Comparison of ENCODE assay signal across 13 mouse cellular contexts in the genomic region with DNA sequence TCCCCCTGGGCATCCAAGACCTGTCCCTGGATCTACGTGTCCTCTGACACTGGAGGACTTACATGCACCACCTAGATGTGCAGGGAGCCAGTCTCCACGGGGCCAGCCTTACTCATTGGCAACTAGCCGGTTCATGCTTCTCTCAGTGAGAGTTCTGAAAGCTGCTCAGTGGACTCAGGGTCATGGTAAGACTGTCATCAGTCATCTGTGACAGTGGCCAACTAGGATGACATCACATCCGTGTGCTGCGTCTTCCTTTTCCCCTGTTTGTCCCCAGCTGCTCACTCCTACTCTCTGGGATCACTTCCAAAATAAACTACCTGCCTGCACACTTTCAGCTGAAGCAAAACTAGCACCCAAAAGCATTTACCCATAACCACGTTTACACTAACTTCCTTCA. TPM values are rescaled to one million over a fixed set of nuclear protein-coding genes. Genes with fewer than 3 reads are reported as not detected.
DNase-seq lines count a peak whose midpoint lies in the region; ATAC-seq lines count a peak whose summit lies in the region.
"Had no signal": no experiment of that assay in that cellular context is flagged by ENCODE, and none has a peak within 500 bp of the region (broad histone marks: within the 10 kb centered on the region; RNA-seq: fewer than 3 reads in every experiment).

No protein-coding gene starts in this region.

- H3K4me3 ChIP-seq in liver, embryonic 16.5 days (ENCODE audit: low read depth, low read length), result no peak overlapping the region
- H3K4me3 ChIP-seq in liver, embryonic 11.5 days (ENCODE audit: low read depth, low read length), result no peak overlapping the region
- no peak overlapping the region for H3K4me3 ChIP-seq in midbrain, embryonic 15.5 days
- H3K4me3 ChIP-seq: stomach, embryonic 15.5 days had no signal

- intact Hi-C loops in heart, postnatal 10 days (cut with DNase I), result no loop called here

- H3K27me3 ChIP-seq in liver, embryonic 16.5 days (ENCODE audit: control insufficient read depth, insufficient read depth, low read depth, low read length), result no peaks in the 10 kb centered on the region
- no peaks in the 10 kb centered on the region for H3K27me3 ChIP-seq in liver, embryonic 11.5 days (replicated peaks; ENCODE audit: control insufficient read depth, insufficient read depth, low read length)
- no peaks in the 10 kb centered on the region for H3K27me3 ChIP-seq in midbrain, embryonic 15.5 days (replicated peaks)
- H3K27me3 ChIP-seq: stomach, embryonic 15.5 days had no signal

- WGBS in liver, embryonic 16.5 days (ENCODE audit: insufficient replicate concordance), result 43% methylated on average over 6 of the region's 6 CpGs
- 65% methylated on average over 6 of the region's 6 CpGs for WGBS in liver, embryonic 11.5 days
- 83% methylated on average over 6 of the region's 6 CpGs for WGBS in midbrain, embryonic 15.5 days

- no peak for DNase-seq in liver, embryonic 11.5 days (ENCODE audit: low spot score)
- DNase-seq in adrenal gland, postnatal 10 days, result peak; percentile 61
- peak; percentile 33 to 39 for DNase-seq in heart, postnatal 10 days
- DNase-seq in kidney, postnatal 25 days, result peak; percentile 54 to 75
- no peak for DNase-seq in spleen, postnatal 36 days (ENCODE audit: low spot score in 2 of 2)
- DNase-seq: forebrain, postnatal 0 days; gastrocnemius, postnatal 25 days had no signal

- H3K36me3 ChIP-seq in liver, embryonic 16.5 days (ENCODE audit: control insufficient read depth, insufficient read depth), result no peaks in the 10 kb centered on the region
- no peaks in the 10 kb centered on the region for H3K36me3 ChIP-seq in liver, embryonic 11.5 days (ENCODE audit: control insufficient read depth, insufficient read depth, low read length)
- no peaks in the 10 kb centered on the region for H3K36me3 ChIP-seq in midbrain, embryonic 15.5 days (replicated peaks)
- H3K36me3 ChIP-seq: stomach, embryonic 15.5 days had no signal

- H3K9ac ChIP-seq in liver, embryonic 16.5 days (ENCODE audit: low read depth, low read length), result no peak overlapping the region
- no peak overlapping the region for H3K9ac ChIP-seq in liver, embryonic 11.5 days (ENCODE audit: low read depth, low read length)
- no peak overlapping the region for H3K9ac ChIP-seq in midbrain, embryonic 15.5 days
- H3K9ac ChIP-seq: forebrain, postnatal 0 days; liver, embryonic 14.5 days; stomach, embryonic 15.5 days had no signal

- H3K9me3 ChIP-seq in liver, embryonic 16.5 days (replicated peaks; ENCODE audit: control insufficient read depth, low read length), result no peaks in the 10 kb centered on the region
- no peaks in the 10 kb centered on the region for H3K9me3 ChIP-seq in liver, embryonic 11.5 days (ENCODE audit: control insufficient read depth, low read length)
- H3K9me3 ChIP-seq in midbrain, embryonic 15.5 days, result no peaks in the 10 kb centered on the region
- H3K9me3 ChIP-seq: stomach, embryonic 15.5 days had no signal

- H3K4me1 ChIP-seq in liver, embryonic 16.5 days (ENCODE audit: control insufficient read depth, low read depth, low read length), result no peaks in the 10 kb centered on the region; the same call in 1 of the 2 replicates
- H3K4me1 ChIP-seq in liver, embryonic 11.5 days (replicated peaks; ENCODE audit: control insufficient read depth, insufficient read depth, low read length), result no peaks in the 10 kb centered on the region
- no peaks in the 10 kb centered on the region for H3K4me1 ChIP-seq in midbrain, embryonic 15.5 days
- H3K4me1 ChIP-seq: stomach, embryonic 15.5 days had no signal

- no peak overlapping the region for H3K4me2 ChIP-seq in liver, embryonic 16.5 days (ENCODE audit: low read depth, low read length)
- H3K4me2 ChIP-seq in liver, embryonic 11.5 days, result no peak overlapping the region
- no peak overlapping the region for H3K4me2 ChIP-seq in midbrain, embryonic 15.5 days
- H3K4me2 ChIP-seq: midbrain, embryonic 11.5 days; stomach, embryonic 15.5 days had no signal

- peak; percentile 73 for ATAC-seq in liver, embryonic 16.5 days (ENCODE audit: low read depth)
- ATAC-seq in liver, embryonic 11.5 days (replicated peaks; ENCODE audit: low FRiP score), result no peak
- no peak for ATAC-seq in midbrain, embryonic 15.5 days (replicated peaks)
- ATAC-seq: forebrain, postnatal 0 days; hindbrain, postnatal 0 days had no signal

- H3K27ac ChIP-seq in liver, embryonic 16.5 days (ENCODE audit: low read length), result no peak overlapping the region
- no peak overlapping the region for H3K27ac ChIP-seq in liver, embryonic 11.5 days (ENCODE audit: low read depth, low read length)
- no peak overlapping the region for H3K27ac ChIP-seq in midbrain, embryonic 15.5 days
- H3K27ac ChIP-seq: hindbrain, postnatal 0 days; liver, embryonic 14.5 days; stomach, embryonic 15.5 days had no signal

RNA-seq across cellular contexts. Expression of a gene that starts 50.6 kb away (rescaled TPM):
- polyA plus RNA-seq in liver, embryonic 16.5 days (2015; fragmentation: Nextera tagmentation; extraction: Ambion mirVana), result 3.7 and 5.5 TPM in 2 replicates
- 5.8 and 6.3 TPM in 2 replicates for polyA plus RNA-seq in liver, embryonic 11.5 days (2014; fragmentation: Nextera tagmentation; extraction: Ambion mirVana)
- total RNA-seq in adrenal gland, postnatal 10 days (2021), result 10 to 100 TPM; 32.3 to 32.5 TPM
- 1 to 10 TPM; 9.5 to 9.6 TPM for total RNA-seq in heart, postnatal 10 days (2021)
- polyA plus RNA-seq in midbrain, embryonic 15.5 days (2015; fragmentation: Nextera tagmentation; extraction: Ambion mirVana), result 8.5 and 9.3 TPM in 2 replicates

Comparison
In these comparisons a context has a peak if more than half of its experiments do, and no peak if none do; other contexts are left out.
1. DNase-seq: peak in adrenal gland, postnatal 10 days (single experiment), heart, postnatal 10 days (2 of 2) and kidney, postnatal 25 days (2 of 2); none in liver, embryonic 11.5 days (single experiment) and spleen, postnatal 36 days (0 of 2).